21 mouse cellular contexts compared by ENCODE assay signal in the genomic region with DNA sequence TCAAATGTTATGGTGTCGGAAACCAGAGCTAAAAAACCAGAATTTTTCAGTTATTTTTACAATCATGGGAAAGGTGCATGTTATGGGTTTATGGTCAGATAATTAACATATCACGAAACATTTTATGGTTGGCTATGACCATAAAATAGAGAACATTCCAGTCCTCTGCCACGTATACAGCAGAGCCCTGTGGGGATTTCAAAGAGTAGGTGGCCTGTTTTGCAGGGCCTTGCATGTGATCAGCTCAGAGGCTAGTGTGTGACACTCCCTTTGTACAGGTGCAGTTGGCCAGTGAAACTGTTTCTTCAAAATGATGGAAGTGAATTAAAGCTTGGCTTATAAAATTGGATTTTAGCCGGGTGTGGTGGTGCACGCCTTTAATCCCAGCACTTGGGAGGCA.
"Had no signal": no experiment of that assay in that cellular context is flagged by ENCODE, and none has a peak within 500 bp of the region (broad histone marks: within the 10 kb centered on the region; RNA-seq: fewer than 3 reads in every experiment).

No protein-coding gene starts in this region.

- ATAC-seq: lung, postnatal 0 days; midbrain, embryonic 16.5 days had no signal

- DNase-seq: liver, postnatal 0 days; lung, adult 2 months; lung, postnatal 14 days; lung, postnatal 4 days; midbrain, embryonic 14.5 days; retina, postnatal 1 day; right cerebral cortex, adult 18-20 months; right cerebral cortex, postnatal 25 days; right cerebral cortex, postnatal 4 days; thymus, adult 2 months; thymus, postnatal 25 days had no signal

- H3K9ac ChIP-seq: liver, postnatal 0 days; lung, embryonic 15.5 days; midbrain, embryonic 12.5 days; neural tube, embryonic 13.5 days; neural tube, embryonic 15.5 days; stomach, embryonic 15.5 days had no signal

- H3K4me3 ChIP-seq: lung, embryonic 15.5 days; midbrain, embryonic 10.5 days; midbrain, embryonic 12.5 days; myocyte; neural tube, embryonic 13.5 days; neural tube, embryonic 15.5 days; stomach, embryonic 15.5 days had no signal

- H3K4me2 ChIP-seq: lung, embryonic 15.5 days; midbrain, embryonic 12.5 days; neural tube, embryonic 13.5 days; neural tube, embryonic 15.5 days; stomach, embryonic 15.5 days had no signal

- H3K27ac ChIP-seq: lung, embryonic 15.5 days; midbrain, embryonic 10.5 days; midbrain, embryonic 12.5 days; neural tube, embryonic 13.5 days; neural tube, embryonic 15.5 days; stomach, embryonic 15.5 days; stomach, postnatal 0 days had no signal

- H3K27me3 ChIP-seq: lung, embryonic 15.5 days; midbrain, embryonic 12.5 days; neural tube, embryonic 13.5 days; neural tube, embryonic 15.5 days; stomach, embryonic 15.5 days had no signal

- H3K9me3 ChIP-seq: lung, embryonic 15.5 days; midbrain, embryonic 10.5 days; midbrain, embryonic 12.5 days; neural tube, embryonic 13.5 days; neural tube, embryonic 15.5 days; stomach, embryonic 15.5 days had no signal

- H3K4me1 ChIP-seq: lung, embryonic 15.5 days; midbrain, embryonic 10.5 days; midbrain, embryonic 12.5 days; neural tube, embryonic 13.5 days; neural tube, embryonic 15.5 days; stomach, embryonic 15.5 days had no signal
